Mouse (Mus musculus): ENCODE data around the gene Camkmt.

DNA sequence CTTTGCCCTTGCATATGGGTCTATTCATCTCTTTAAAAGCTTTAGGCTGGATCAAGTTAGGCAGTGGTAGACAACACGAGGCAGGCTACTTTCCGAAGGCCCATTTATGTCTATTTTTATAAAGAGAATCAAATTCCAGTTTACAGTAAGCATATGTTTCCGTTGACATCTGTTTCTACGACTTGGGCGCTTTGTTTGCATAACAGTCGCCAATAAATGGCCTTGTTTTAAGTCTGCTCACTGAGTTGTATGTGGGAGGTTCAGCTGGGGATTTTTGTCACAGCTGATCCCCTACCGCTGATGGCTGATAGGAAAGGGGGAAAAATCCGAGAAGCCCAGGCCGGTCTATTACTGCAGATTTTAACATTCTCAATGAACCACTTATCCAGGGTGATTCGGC lies 285.2 kb downstream of the Camkmt start:
- no peak for TF ChIP-seq CTCF (IDR thresholded peaks at IDR 0.05; ENCODE audit: borderline replicate concordance, insufficient read depth, low read length)
- TF ChIP-seq POLR2A (IDR thresholded peaks at IDR 0.05; ENCODE audit: low read depth, low read length), result no peak

All from embryonic fibroblast, embryonic 13.5 days (primary cell).